Mouse (Mus musculus): ENCODE data around the gene Strap.

DNA sequence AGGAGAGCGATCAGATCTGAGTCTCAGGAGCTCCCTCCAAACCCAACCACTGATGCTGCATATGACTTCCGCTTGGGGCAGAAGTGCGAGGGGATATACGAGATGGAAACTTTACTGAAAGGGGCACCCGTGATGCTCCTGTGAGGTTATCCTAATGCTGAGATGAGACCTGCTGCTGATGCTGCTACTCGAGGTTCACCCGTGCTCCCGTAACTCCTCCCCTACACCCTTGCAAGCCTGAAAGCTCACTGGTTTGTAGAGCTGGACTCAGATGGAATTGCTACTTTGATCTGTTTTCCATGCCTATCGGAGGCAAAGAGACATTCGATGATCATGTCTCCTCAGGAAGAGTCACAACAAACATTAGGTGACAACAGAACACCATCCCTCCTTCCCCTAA lies 28.7 kb upstream of the Strap start:
- TF ChIP-seq CTCF (IDR thresholded peaks at IDR 0.05; ENCODE audit: low read depth) (no peak), EP300 (optimal IDR thresholded peaks at IDR 0.05) (no peak)

Measured in stomach, postnatal 0 days (tissue).